9 mouse cellular contexts compared by ENCODE assay signal in genomic region chr17:14545822-14546473, GRCm38 (mm10).
DNase-seq lines count a peak whose midpoint lies in the region; ATAC-seq and TF ChIP-seq lines count a peak whose summit lies in the region.
"Had no signal": no experiment of that assay in that cellular context is flagged by ENCODE, and none has a peak within 500 bp of the region (broad histone marks: within the 10 kb centered on the region; RNA-seq: fewer than 3 reads in every experiment).

No protein-coding gene starts in this region.

- dilution Hi-C loops in CH12.LX (cut with MboI; ENCODE audit: extremely low pct_ligation_motif_present, extremely low pct_unique_long_range_greater_than_20kb, low sequenced_read_pairs), result no loop called here

- TF ChIP-seq CTCF in CH12.LX (conservative IDR thresholded peaks at IDR 0.05 in 1 of 2, IDR thresholded peaks at IDR 0.05 in 1 of 2; ENCODE audit: low read depth in 2 of 2, low read length in 2 of 2), result peak; percentile 72 to 89
- TF ChIP-seq CTCF in lung, embryonic 14.5 days (IDR thresholded peaks at IDR 0.05; ENCODE audit: low read depth), result peak; percentile 77

- TF ChIP-seq RAD21 in CH12.LX (IDR thresholded peaks at IDR 0.05; ENCODE audit: low read depth, low read length), result peak; percentile 90

- H3K4me3 ChIP-seq in CH12.LX (replicated peaks in 1 of 3; ENCODE audit: low read depth in 2 of 3, low read length in 2 of 3, poor library complexity in 1 of 3), result peak overlapping the region in 1 of 3 experiments; percentile 33
- no peak overlapping the region for H3K4me3 ChIP-seq in embryonic facial prominence, embryonic 14.5 days (ENCODE audit: low read depth, low read length)
- H3K4me3 ChIP-seq in lung, embryonic 14.5 days (ENCODE audit: low read depth, low read length), result no peak overlapping the region
- H3K4me3 ChIP-seq: lung, embryonic 15.5 days had no signal

- H3K9ac ChIP-seq in CH12.LX (ENCODE audit: insufficient read depth, low read depth), result no peak overlapping the region
- H3K9ac ChIP-seq in embryonic facial prominence, embryonic 14.5 days (ENCODE audit: low read depth, low read length), result no peak overlapping the region
- H3K9ac ChIP-seq in lung, embryonic 14.5 days, result no peak overlapping the region
- H3K9ac ChIP-seq: lung, embryonic 15.5 days had no signal

- in situ Hi-C loops in CH12.LX (cut with MboI; ENCODE audit: low pct_ligation_motif_present, low pct_unique_long_range_greater_than_20kb, low sequenced_read_pairs), result loop anchor here (5.0 kb wide), 1 partner anchor 356 kb away; no protein-coding TSS in a partner anchor

- ATAC-seq in embryonic facial prominence, embryonic 14.5 days (ENCODE audit: low read depth), result peak; percentile 57; the same call in 1 of the 2 replicates
- peak; percentile 52; the same call in 1 of the 2 replicates for ATAC-seq in lung, embryonic 14.5 days (ENCODE audit: insufficient read depth)

- H3K36me3 ChIP-seq in CH12.LX (replicated peaks in 1 of 2; ENCODE audit: control insufficient read depth in 1 of 2, insufficient read depth in 1 of 2, low read length in 1 of 2), result no peaks in the 10 kb centered on the region
- no peaks in the 10 kb centered on the region for H3K36me3 ChIP-seq in embryonic facial prominence, embryonic 14.5 days (ENCODE audit: control insufficient read depth, insufficient read depth, low read length)
- H3K36me3 ChIP-seq in lung, embryonic 14.5 days (ENCODE audit: insufficient read depth), result no peaks in the 10 kb centered on the region
- H3K36me3 ChIP-seq: lung, embryonic 15.5 days had no signal

- H3K79me2 ChIP-seq in CH12.LX (replicated peaks; ENCODE audit: control insufficient read depth, extremely low read depth, insufficient read depth, poor library complexity, severe bottlenecking), result no peaks in the 10 kb centered on the region

- H3K9me3 ChIP-seq in CH12.LX (replicated peaks; ENCODE audit: low read length), result peaks cover 3% of the 10 kb centered on the region
- H3K9me3 ChIP-seq in embryonic facial prominence, embryonic 14.5 days (ENCODE audit: control insufficient read depth, low read length), result peaks cover 14% of the 10 kb centered on the region; the same call in 1 of the 2 replicates
- peaks cover 6% of the 10 kb centered on the region; the same call in 1 of the 2 replicates for H3K9me3 ChIP-seq in lung, embryonic 14.5 days (ENCODE audit: low read depth, low read length)
- H3K9me3 ChIP-seq: lung, embryonic 15.5 days had no signal

- H3K4me1 ChIP-seq in CH12.LX (ENCODE audit: control insufficient read depth in 1 of 2, insufficient read depth in 2 of 2), result peaks cover 0 to 6% of the 10 kb centered on the region in 2 experiments; a peak in 2 of 4 replicates
- H3K4me1 ChIP-seq in embryonic facial prominence, embryonic 14.5 days (ENCODE audit: control insufficient read depth, insufficient read depth, low read length), result no peaks in the 10 kb centered on the region
- no peaks in the 10 kb centered on the region for H3K4me1 ChIP-seq in lung, embryonic 14.5 days (ENCODE audit: insufficient read depth)

- peak overlapping the region; percentile 24; the same call in 1 of the 2 replicates for H3K4me2 ChIP-seq in CH12.LX (ENCODE audit: insufficient read depth, low read depth, poor library complexity, severe bottlenecking)
- peak overlapping the region; percentile 2; the same call in 1 of the 2 replicates for H3K4me2 ChIP-seq in embryonic facial prominence, embryonic 14.5 days (ENCODE audit: low read depth, low read length)
- H3K4me2 ChIP-seq in lung, embryonic 14.5 days, result no peak overlapping the region
- H3K4me2 ChIP-seq: lung, embryonic 15.5 days had no signal

- 25% methylated on average over 16 of the region's 16 CpGs for WGBS in embryonic facial prominence, embryonic 14.5 days
- 37% methylated on average over 16 of the region's 16 CpGs for WGBS in lung, embryonic 14.5 days

- TF ChIP-seq EP300 in CH12.LX (IDR thresholded peaks at IDR 0.05; ENCODE audit: low read length), result 0 out of 2 replicates have a peak, but pooled peaks have one; percentile 10

- no peak for TF ChIP-seq POLR2A in CH12.LX (IDR thresholded peaks at IDR 0.05; ENCODE audit: low read depth, low read length)

- DNase-seq in CH12.LX (ENCODE audit: extremely low read depth), result peak; percentile 87
- DNase-seq in adrenal gland, postnatal 4 days (ENCODE audit: low spot score in 2 of 2), result peak; percentile 46 to 59
- DNase-seq in embryonic facial prominence, embryonic 14.5 days (ENCODE audit: low spot score), result peak; percentile 83
- DNase-seq in heart, adult 9 months (ENCODE audit: low spot score in 2 of 2), result peak; percentile 72 to 83
- peak; percentile 80 to 83 for DNase-seq in kidney, postnatal 4 days
- peak; percentile 82 for DNase-seq in lung, embryonic 14.5 days
- DNase-seq in retina, adult 2 months (ENCODE audit: low read depth, low spot score), result peak; percentile 40
- DNase-seq in urinary bladder, adult 18-20 months (ENCODE audit: low spot score in 2 of 2), result peak; percentile 71 to 79

- H3K27me3 ChIP-seq in CH12.LX (replicated peaks), result no peaks in the 10 kb centered on the region
- no peaks in the 10 kb centered on the region for H3K27me3 ChIP-seq in embryonic facial prominence, embryonic 14.5 days (replicated peaks; ENCODE audit: control insufficient read depth, insufficient read depth, low read length)
- H3K27me3 ChIP-seq in lung, embryonic 14.5 days (ENCODE audit: insufficient read depth, low read length), result peaks cover 13% of the 10 kb centered on the region; the same call in 1 of the 2 replicates

- no peak overlapping the region for H3K27ac ChIP-seq in CH12.LX (ENCODE audit: insufficient read depth, low read depth)
- H3K27ac ChIP-seq in embryonic facial prominence, embryonic 14.5 days (replicated peaks; ENCODE audit: low read depth, low read length), result no peak overlapping the region
- no peak overlapping the region for H3K27ac ChIP-seq in lung, embryonic 14.5 days (ENCODE audit: low read depth)
- H3K27ac ChIP-seq: lung, embryonic 15.5 days had no signal

TF ChIP-seq in CH12.LX, 34 proteins besides CTCF, POLR2A, EP300 and RAD21:
- TF ChIP-seq TBP (conservative IDR thresholded peaks at IDR 0.05; ENCODE audit: low read depth, low read length) (no peak), MYC (IDR thresholded peaks at IDR 0.05; ENCODE audit: low read depth, low read length) (no peak), MEF2A (IDR thresholded peaks at IDR 0.05; ENCODE audit: borderline replicate concordance, low read depth, low read length) (no peak), MAFK (IDR thresholded peaks at IDR 0.05; ENCODE audit: insufficient replicate concordance, low read length) (no peak), E2F4 (IDR thresholded peaks at IDR 0.05; ENCODE audit: insufficient replicate concordance, low read depth, low read length) (no peak), JUND (conservative IDR thresholded peaks at IDR 0.05; ENCODE audit: low read depth, low read length) (0 out of 2 replicates have a peak, but pooled peaks have one; percentile 43), ZC3H11A (IDR thresholded peaks at IDR 0.05; ENCODE audit: low read depth, low read length) (peak; percentile 56), JUN (IDR thresholded peaks at IDR 0.05; ENCODE audit: insufficient read depth, low read depth, low read length) (peak; percentile 24; the same call in 1 of the 2 replicates), SMC3 (IDR thresholded peaks at IDR 0.05; ENCODE audit: low read depth, low read length) (peak; percentile 82), ZMIZ1 (IDR thresholded peaks at IDR 0.05; ENCODE audit: low read depth, low read length) (no peak), KAT2A (IDR thresholded peaks at IDR 0.05; ENCODE audit: insufficient replicate concordance, low read length) (no peak), ETS1 (conservative IDR thresholded peaks at IDR 0.05; ENCODE audit: low read depth, low read length) (no peak), ZNF384 (IDR thresholded peaks at IDR 0.05; ENCODE audit: low read depth, low read length) (peak; percentile 44; the same call in 1 of the 2 replicates), SIN3A (IDR thresholded peaks at IDR 0.05; ENCODE audit: low read length) (no peak), USF2 (conservative IDR thresholded peaks at IDR 0.05; ENCODE audit: low read depth, low read length) (no peak), IRF4 (IDR thresholded peaks at IDR 0.05; ENCODE audit: low read depth, low read length) (peak; percentile 50; the same call in 1 of the 2 replicates), RCOR1 (conservative IDR thresholded peaks at IDR 0.05; ENCODE audit: low read depth, low read length) (no peak), BHLHE40 (IDR thresholded peaks at IDR 0.05; ENCODE audit: low read depth, low read length) (peak; percentile 55), UBTF (IDR thresholded peaks at IDR 0.05; ENCODE audit: low read depth, low read length) (no peak), ELF1 (IDR thresholded peaks at IDR 0.05; ENCODE audit: low read depth, low read length) (0 out of 2 replicates have a peak, but pooled peaks have one; percentile 19), POLR2AphosphoS2 (IDR thresholded peaks at IDR 0.05; ENCODE audit: low read depth, low read length) (no peak)
